Mouse (Mus musculus) cerebellum, postnatal 25 days (tissue): ENCODE results near the gene Lrrd1.
"Not testable (repeated sequence)": the region's sequence is repeated elsewhere in the genome, so short reads cannot be mapped to it uniquely, and the experiment has no call there.

Source experiments
- DNase-seq, 2 experiments: peaks; one replicate each; pipeline ENCODE4 v3.0.0; 2021; ENCODE audit warnings: mixed read lengths in 2 of 2

The Lrrd1 gene

DNA sequence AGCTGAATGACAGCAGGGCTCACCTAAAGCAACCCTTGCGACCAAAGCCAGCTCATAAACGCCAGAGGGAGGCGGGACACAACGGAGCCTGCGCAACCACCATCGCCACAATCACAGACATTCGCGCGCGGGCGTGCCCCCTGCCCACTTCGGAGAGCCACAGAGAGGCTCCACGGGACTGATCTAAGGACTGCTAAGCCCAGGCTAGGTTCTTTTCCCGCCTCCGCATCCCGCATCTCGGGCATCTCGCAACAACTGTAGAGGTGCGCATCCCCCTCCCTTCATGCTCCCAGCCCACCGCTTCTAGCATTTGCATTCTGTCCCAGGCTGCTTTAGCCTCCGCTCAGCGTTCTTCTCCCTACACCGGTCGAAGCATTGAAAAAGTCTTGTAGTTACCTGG is at the start of gene Lrrd1:
Gene Lrrd1 (plus strand): TSS at position 148 of the 400 bp plus-strand sequence.
- peak in 1 of 2 experiments; percentile 10 for DNase-seq

DNA sequence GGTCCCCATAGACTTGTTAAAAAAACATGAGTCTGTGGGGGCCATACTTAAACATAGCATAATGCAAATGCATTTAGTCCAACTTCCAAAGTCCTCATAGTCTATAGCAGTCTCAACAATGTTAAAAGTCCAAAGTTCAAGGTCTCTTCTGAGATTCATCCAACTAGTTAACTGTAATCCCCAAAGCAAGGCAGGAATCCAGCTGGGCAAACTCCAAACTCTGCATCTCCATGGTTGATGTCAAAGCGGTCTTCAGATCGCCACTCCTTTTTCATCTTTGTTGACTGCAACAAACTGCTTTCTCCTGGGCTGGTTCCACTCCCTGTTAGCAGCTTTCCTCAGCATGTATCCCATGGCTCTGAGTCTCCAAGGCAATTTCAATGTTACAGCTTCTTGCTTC is 47.9 kb upstream of the Lrrd1 start:
- not testable (repeated sequence) for DNase-seq

DNA sequence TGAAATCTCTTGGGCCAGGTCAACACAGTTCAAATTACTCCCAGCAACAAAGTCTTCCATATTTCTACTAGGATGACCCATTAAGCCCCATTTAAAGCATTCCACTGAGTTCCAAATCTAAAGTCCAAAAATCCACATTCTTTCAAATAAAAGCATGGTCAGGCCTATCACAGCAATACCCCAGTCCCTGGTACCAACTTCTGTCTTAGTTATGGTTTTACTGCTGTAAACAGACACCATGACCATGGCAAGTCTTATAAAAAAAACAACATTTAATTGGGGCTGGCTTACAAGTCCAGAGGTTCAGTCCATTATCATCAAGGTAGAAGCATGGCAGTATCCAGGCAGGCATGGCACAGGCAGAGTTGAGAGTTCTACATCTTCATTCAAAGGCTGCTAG is 46.3 kb upstream of the Lrrd1 start:
- DNase-seq, result not testable (repeated sequence)

DNA sequence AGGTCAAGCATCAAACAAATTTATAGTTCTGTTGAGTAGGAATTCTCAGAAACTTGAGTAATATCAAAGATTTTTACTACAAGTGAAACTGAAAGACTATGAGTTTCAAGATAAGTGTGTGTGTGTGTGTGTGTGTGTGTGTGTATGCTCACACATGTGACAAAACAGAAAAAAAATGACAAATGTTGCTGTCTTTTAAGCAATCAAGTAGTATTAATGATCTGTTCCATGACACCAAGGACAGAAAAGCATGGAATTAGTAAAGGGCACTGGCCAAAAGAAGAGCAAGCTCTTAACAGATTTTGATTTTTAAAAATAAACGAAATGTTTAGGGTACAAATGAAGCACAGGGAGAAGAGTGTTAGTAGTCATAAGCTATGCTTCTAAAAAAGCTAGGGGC is 44.9 kb upstream of the Lrrd1 start:
- no peak for DNase-seq

DNA sequence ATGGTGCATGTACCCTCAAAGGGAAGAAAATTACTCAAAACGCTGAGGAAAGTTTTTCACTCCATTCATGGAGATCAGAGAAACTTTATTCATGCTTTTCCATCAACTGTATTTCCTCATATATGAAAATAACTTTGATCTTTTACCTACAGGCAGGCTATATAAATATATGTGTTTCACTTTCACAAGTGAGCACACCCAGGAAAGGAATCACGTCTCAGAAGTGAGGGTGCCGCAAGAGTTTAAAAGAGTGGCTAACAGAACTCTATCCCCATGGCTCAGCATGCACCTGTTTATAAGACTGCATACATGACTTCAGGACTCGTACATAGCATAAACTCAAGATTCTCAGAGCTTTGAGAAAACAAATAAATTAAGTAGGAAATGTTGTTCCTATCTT is 44.1 kb upstream of the Lrrd1 start:
- DNase-seq, result no peak

DNA sequence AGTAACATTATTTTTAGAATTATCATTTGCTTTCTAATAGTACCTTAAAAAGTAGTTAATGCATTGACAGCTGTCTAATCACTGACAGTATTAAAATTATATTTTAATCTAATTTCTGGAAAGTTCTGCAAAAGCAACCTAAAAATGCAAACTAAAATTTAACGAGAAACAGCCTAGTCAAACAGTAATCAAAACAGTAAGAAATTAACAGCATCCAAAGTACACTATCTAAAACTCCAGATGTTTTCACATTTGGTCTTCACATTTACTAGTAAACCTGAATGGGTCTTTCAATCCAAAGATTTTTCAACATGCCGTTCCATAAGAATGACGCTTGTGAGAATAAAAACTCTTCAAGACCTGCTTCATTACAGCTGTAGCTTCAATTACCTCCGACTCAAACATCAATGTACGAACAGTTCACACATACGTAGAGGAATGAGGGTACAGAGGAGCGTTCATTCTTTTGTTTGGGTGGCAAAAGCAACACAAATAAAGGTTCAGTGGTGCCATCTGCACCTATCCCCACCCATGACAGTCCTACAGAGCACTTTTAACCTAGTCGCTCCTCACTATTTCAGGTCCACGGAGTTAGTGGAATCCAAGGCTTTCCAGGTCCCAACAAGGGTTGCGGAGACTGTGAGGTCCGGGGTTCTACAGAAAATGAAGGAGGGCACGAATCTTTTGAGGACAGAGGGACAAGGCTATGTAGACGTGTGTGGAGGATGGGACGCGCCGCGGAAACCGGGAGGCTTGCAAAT is 43.1 kb upstream of the Lrrd1 start:
- DNase-seq, result no peak

DNA sequence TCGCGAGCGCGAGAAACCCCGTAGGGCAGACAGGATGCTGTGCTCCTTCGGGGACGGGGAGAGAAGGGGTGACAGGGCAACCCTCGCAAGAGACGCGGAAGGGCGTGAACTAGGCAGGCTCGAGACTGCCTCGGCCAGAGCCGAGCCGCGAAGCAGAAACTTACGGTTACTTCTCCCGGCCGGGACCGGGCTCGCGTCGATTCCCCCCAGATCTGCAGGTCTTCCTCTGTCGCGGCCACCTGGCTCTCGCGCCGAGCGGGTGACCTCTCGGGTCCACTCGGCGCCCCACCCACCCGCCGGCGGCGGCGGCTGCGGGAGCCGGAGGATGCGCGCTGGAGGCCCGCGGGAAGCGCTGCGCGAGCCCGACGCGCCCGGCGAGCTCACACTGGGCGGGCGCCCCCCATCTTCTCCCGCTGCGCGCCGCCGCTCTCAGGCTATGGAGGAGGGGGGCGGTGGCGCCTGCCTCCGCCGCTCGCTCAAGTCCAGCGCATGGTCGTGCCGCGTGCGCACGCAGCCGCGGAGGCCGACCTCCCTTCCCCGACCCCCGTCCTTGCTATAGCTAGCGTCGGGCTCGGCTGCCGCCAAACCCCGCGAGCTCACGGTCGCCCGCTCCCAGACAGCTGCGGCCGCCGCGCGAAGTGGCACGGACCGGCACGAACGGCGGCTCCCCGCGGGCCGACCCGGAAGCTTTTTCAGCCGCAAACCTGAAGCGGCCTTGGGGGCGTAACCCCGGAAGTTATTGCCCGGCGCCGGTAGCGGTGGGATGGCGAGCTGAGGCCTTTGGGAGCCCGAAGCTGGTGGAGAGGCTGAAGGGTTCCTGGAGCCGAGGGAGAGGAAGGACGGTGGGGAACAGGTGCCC is 42.3 kb upstream of the Lrrd1 start, which contains the start of the genes Ankib1 and Krit1:
Gene Ankib1 (minus strand): TSS at position 493 of the 859 bp plus-strand sequence.
Gene Krit1 (plus strand): TSS at position 752 of the 859 bp plus-strand sequence.
- DNase-seq, result peak; percentile 93 to 95

DNA sequence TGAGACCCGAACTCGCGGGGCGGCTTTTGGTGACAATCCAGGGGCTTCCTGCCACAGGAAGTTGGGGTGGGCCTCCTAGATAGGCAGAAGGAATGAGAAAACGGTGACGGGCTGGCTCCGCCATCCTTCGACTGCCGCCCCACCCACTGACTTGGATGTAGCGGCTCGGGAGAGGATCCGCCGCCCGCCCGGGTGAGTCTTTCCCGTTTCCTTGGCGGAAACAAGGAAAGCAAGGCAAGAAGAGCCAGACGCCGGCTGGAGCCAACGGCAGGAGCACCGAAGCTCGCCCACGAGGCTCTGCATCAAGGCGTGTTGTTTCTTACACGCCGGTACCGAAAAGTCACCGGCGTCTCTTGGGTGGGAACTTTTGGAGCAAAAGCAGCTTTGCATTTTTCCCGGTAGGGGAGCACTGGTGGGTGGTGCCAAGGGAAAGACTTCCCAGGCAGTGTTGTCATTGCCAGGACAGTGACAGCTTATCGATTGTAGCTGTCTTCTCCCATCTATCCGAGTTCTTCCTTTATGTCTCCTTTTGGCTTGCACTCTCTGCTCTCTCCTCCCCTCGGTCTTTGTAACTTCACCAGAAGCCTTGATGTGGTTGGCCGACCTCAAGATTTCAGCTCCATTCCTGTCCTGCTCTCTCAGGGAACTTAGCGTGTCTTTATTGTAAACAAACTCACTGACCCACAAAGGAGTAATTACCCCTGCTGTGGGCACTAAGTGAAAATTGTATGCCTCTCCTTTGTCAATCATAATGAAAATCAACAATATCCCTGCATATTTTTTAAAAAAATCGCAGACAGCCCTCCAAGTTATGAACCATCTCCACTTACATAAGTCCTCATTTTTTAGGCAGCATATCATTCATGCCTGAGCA is 41.4 kb upstream of the Lrrd1 start:
- DNase-seq, result no peak

DNA sequence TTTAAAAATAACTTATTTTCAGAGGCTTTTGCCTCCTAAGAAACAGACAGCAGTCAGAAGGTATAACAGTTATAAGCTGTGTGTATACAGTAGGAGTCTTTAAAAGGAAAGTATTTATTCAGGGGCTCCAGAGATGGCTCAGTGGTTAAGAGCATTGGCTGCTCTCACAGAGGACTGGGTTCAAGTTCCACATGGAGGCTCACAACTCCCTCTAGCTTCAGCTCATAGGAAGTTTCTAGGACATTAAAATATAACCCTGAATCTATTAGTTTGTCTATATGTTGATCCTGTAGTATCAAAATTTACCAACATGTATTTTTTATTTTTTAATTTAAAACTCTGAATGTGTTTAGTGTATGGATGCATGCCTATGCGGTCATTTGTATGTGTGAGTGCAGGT is 36.5 kb upstream of the Lrrd1 start:
- DNase-seq, result no peak

DNA sequence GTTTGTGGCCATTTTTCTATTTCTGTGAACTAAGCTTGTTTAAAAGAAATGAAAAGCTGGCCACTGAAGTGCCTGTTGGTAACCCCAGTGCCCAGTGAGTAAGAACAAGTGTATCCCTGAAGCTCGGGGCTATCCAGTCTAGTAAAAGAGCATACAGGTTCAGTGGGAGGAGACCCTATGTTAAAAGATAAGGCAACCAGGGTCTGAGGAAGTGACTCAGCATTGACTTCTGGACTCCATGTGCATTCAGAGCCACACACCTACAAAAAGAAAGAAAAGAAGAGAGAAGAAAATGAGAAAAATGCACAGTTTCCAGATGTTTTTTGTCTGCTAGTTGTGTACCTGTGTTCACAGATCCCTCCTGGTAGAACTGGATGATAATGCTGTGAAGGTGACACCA is 10.9 kb upstream of the Lrrd1 start:
- DNase-seq, result no peak

DNA sequence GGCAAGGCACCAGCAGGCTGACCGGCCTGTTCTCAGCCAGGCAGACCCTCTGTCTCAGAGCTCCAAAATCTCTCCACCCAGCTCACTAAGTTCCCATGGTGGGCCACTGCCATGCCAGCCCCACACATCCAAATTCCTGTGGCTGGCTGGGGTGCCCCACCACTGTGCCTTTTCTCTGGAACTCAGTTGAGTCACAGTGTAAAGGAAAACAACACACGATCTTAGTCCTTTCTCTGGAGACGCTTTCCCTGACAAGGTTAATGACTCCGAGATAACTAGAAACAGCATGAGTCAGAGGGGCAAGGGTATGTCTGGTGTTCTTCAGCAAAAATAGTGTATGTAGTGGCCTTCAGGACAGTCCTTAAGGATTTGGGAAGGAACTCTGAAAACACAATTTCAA is 25.2 kb downstream of the Lrrd1 start:
- DNase-seq, result no peak

DNA sequence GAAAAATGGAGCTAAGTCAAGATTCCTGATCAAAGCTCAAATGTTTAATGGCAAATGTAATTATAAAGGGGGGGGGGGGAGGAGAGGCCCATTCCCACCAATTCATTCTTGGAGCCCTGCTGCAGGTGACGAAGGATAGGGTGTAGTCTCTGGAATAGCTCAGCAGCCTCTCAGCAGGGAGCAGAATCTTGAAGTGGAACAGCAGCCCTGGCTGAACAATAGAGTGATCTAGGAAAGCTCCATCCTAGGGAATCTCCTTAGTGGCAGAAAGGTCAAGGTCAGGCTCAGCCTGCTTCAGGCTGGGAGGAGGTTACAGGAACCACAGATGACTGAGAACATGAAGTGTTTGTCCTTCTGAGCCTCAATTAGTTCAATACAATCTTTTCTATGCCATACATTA is 27.4 kb downstream of the Lrrd1 start:
- DNase-seq, result no peak

DNA sequence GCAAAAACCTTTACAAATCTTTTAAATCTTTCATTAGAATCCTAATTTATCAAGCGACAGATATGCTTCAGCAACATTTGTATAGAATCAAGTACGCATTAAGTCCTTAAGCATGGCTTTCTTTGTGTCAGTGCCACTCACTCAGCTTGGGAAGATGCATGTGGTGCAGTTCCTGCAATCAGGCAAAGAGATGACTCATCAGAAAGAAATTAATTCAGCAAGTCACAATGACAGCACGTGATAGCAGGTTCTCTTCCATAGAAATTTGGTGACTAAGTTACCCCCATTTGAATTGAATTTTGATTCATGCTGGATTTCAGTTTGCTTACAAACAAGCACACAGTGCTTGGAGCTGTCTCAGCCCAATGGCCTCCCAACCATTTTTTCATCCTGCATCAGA is 28.5 kb downstream of the Lrrd1 start:
- no peak for DNase-seq

DNA sequence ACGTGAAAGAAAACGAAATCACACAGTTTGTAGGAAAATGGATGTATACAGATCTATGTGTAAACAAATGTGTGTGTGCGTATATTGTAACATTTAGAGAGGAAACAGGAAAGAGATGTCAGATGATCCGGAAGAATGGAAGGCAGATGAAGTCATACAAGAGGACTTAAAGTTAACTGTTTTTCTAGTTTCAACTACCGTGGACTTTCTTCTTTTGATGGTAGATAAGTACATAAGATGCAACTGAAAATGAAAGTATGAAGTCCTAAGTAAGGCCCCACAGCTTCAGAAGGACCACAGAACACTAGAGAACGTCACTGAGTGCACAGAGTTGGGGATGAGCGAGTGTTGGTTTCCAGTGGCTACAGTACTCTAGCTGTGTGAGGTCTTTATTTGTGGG is 41.9 kb downstream of the Lrrd1 start:
- not testable (repeated sequence) for DNase-seq

DNA sequence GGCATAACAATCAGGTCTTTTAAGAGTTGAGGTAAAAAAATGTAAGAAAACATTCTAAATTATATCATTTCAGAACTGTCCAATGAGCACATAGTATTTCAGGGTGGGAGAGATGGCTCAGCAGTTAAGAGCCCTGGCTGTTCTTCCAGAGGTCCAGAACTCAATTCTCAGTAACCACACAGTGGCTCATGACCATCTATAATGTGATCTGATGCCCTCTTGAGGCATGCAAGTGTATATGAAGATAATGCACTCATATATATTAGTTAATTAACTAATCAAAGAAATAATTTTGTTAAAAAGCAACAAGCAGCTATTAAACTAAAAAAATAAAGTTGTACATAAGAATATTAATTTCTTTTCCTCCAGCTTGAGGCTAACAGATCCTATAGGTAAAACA is 44.2 kb downstream of the Lrrd1 start:
- DNase-seq, result no peak

DNA sequence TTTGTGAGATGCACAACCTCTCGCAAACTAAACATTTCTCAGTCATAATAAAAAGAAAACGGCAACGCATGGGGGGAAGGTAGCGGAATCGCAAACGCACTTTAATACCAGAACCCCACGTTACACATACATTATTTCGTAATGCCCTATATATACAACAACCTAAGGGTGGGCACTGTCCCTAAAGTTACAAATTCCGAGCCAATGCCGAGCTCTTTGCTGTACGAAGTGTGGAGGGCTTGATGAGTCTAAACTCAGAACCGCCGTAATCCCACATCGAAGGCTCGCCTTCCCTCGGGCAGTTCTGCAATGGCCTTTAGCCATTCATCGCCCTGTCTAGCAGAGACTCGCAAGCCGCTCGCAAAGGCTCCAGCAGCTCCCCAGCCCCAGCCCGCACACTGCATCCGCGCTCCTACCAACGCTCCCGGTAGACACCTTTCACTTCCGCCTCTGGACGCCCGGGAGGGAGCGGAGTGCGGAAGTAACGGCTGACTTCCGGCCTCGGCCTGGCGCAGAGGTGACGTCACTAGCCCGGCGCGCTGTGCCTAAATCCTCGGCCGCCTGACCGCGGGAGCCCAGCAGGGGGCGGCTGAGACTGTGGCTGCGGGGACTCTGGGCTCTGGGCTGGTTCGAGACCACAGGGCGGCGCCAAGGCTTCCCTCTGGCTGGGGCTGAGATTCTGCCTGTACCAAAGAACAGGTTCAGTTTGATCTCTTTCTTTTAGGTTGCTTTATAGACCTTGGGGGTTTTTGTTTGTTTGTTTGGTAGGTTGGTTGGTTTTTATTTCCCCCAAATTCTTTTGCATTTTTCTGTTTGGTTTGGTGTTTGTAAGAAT is 48.7 kb downstream of the Lrrd1 start, which contains the start of gene Mterf1a:
Gene Mterf1a (minus strand): TSS at position 475 of the 835 bp plus-strand sequence.
- DNase-seq, result peak; percentile 56 to 60

DNA sequence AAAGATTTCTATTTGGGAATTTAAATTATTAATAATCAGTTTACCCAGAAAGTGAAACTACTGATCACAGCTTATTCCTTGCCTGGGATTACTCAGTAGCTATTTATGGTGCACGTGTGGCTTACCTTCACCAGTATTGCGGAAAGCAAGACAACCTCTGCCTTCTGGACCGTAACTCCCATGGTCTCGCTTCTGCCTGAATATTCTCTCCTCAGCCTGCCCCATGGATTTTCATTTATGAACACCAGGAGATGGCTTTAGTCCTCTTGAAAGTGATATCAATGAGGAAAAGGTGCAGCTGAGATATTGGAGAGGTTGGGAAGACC is 49.3 kb downstream of the Lrrd1 start:
- peak in 1 of 2 experiments; percentile 6 for DNase-seq

DNA sequence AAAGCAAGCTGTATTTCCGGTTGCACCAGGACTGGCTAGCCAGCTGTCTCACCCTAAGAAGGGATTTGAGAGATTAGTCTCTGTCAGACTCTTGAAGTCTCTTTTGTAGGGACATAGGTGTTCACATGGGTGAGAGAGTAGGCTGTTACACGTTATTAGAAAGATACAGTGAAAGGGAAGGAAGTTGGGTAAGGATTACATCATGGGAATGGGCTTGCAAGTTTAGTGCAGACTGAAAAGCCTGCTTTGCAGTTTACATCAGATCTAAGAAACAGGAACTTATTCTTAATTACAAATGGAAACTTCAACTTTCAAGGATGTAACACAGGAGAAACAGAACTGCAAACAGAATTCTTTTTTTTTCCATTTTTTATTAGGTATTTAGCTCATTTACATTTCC is 60.5 kb downstream of the Lrrd1 start:
- no peak for DNase-seq
